Mouse (Mus musculus): Measurements from ENCODE around the gene Ubtf. TPM values are rescaled to one million over a fixed set of nuclear protein-coding genes. Genes with fewer than 3 reads are reported as not detected.
"Not testable (repeated sequence)": the region's sequence is repeated elsewhere in the genome, so short reads cannot be mapped to it uniquely, and the experiment has no call there.

Ubtf gene
- polyA plus RNA-seq, 1 experiment from 2014 or later = 50.9 TPM

DNA sequence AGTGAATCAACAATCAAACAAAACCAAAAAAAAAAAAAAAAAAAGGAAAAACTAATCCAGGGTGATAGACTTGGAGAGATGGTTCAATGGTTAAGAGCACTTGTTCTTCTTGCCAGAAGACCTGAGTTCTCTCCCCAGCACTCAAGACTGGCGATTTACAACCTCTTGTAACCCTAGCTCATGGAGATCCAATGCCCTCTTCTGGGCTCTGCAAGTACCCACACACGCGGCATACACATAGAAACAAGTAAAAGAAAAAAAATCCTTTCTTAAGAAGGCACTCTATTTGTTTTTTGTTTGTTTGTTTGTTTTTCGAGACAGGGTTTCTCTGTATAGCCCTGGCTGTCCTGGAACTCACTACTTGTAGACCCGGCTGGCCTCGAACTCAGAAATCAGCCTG is 35.6 kb downstream of the Ubtf start:
- no peak for ATAC-seq (ENCODE audit: insufficient read depth)
- Histone ChIP-seq H3K9me3 (replicated peaks) (no peaks in the 10 kb centered on the region), H3K4me2 (peak overlapping the region; percentile 66), H3K9ac (peak overlapping the region; percentile 44; the same call in 1 of the 2 replicates), H3K27ac (replicated peaks) (peak overlapping the region; percentile 72; the same call in 1 of the 2 replicates), H3K4me3 (replicated peaks) (peak overlapping the region; percentile 73), H3K4me1 (replicated peaks) (peaks cover 43% of the 10 kb centered on the region), H3K27me3 (no peaks in the 10 kb centered on the region), H3K36me3 (replicated peaks) (peaks cover 22% of the 10 kb centered on the region)
- WGBS (ENCODE audit: insufficient replicate concordance) = 73% methylated on average over 6 of the region's 6 CpGs

GRCm38 (mm10) chr11:102280267-102280666 is 39.3 kb downstream of the Ubtf start:
- H3K4me1 ChIP-seq (replicated peaks) = peaks cover 18% of the 10 kb centered on the region
- not testable (repeated sequence) for H3K4me3 ChIP-seq (replicated peaks); ATAC-seq (ENCODE audit: insufficient read depth); H3K36me3 ChIP-seq (replicated peaks); H3K4me2 ChIP-seq; H3K27ac ChIP-seq (replicated peaks); H3K9ac ChIP-seq; H3K9me3 ChIP-seq (replicated peaks)
- peaks cover 13% of the 10 kb centered on the region; the same call in 1 of the 2 replicates for H3K27me3 ChIP-seq
- WGBS (ENCODE audit: insufficient replicate concordance) = 56% methylated on average over 6 of the region's 6 CpGs

DNA sequence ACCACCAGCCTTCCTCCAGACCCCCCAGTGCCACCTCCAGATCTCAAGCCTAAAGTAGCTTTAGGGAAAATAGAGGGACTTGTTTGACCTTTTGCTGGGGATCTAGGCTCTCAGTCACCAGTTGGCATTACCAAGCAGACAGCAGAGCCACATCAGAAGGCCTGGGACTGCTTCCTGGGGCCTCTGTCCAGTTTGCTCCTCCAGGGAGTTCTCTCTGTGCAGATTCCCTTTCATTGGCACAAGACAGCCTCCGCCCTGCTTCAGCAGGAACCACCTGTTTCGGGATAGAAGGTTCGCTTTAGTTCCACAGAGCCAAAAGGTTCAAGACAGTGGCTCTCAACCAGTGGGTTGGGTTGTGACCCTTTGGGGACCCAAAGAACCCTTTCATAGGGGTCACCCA is 39.9 kb downstream of the Ubtf start:
- H3K4me2 ChIP-seq = no peak overlapping the region
- H3K27me3 ChIP-seq = peaks cover 13% of the 10 kb centered on the region; the same call in 1 of the 2 replicates
- peaks cover 18% of the 10 kb centered on the region for H3K4me1 ChIP-seq (replicated peaks)
- H3K36me3 ChIP-seq (replicated peaks) = no peaks in the 10 kb centered on the region
- H3K9me3 ChIP-seq (replicated peaks) = no peaks in the 10 kb centered on the region
- ATAC-seq (ENCODE audit: insufficient read depth) = no peak
- H3K4me3 ChIP-seq (replicated peaks) = no peak overlapping the region
- H3K9ac ChIP-seq = no peak overlapping the region
- no peak overlapping the region for H3K27ac ChIP-seq (replicated peaks)
- WGBS (ENCODE audit: insufficient replicate concordance) = 73% methylated on average over 3 of the region's 3 CpGs

DNA sequence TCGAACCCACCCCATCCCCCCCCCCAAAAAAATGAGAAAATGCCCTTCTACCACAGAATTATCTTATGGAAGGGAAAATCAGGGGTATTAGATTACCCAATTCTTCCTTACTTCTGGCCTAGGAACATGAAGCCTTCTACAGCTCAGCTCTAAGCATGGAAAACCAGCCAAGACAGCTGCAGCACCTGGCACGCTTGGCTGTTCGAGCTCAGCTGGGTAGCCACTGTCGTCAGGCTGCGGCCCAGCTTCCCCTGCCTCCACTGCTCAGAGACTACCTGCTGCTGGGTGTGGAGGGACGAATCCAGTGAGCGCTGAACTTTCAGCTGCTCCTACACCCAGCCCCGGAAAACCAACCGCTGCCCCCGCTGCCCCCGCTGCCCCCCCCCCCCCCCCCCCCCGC is 41.8 kb downstream of the Ubtf start:
- Histone ChIP-seq H3K4me3 (replicated peaks) (no peak overlapping the region), H3K27me3 (peaks cover 13% of the 10 kb centered on the region; the same call in 1 of the 2 replicates), H3K4me1 (replicated peaks) (peaks cover 11% of the 10 kb centered on the region), H3K9ac (no peak overlapping the region), H3K27ac (replicated peaks) (no peak overlapping the region), H3K4me2 (no peak overlapping the region), H3K36me3 (replicated peaks) (no peaks in the 10 kb centered on the region), H3K9me3 (replicated peaks) (no peaks in the 10 kb centered on the region)
- WGBS (ENCODE audit: insufficient replicate concordance) = 72% methylated on average over 8 of the region's 12 CpGs
- ATAC-seq (ENCODE audit: insufficient read depth) = no peak

- no peaks in the 10 kb centered on the region for H3K36me3 ChIP-seq (replicated peaks)
- H3K27ac ChIP-seq (replicated peaks) = no peak overlapping the region
- WGBS (ENCODE audit: insufficient replicate concordance) = 3% methylated on average over 33 of the region's 33 CpGs
- H3K9ac ChIP-seq = peak overlapping the region; percentile 35; the same call in 1 of the 2 replicates
- peak; percentile 54 for ATAC-seq (ENCODE audit: insufficient read depth)
- peak overlapping the region; percentile 71 for H3K4me2 ChIP-seq
- H3K4me1 ChIP-seq (replicated peaks) = peaks cover 11% of the 10 kb centered on the region
- no peaks in the 10 kb centered on the region for H3K9me3 ChIP-seq (replicated peaks)
- peaks cover 13% of the 10 kb centered on the region for H3K27me3 ChIP-seq
- H3K4me3 ChIP-seq (replicated peaks) = peak overlapping the region; percentile 40
Measured at GRCm38 (mm10) chr11:102276411-102276915, 43.1 kb downstream of the Ubtf start.

DNA sequence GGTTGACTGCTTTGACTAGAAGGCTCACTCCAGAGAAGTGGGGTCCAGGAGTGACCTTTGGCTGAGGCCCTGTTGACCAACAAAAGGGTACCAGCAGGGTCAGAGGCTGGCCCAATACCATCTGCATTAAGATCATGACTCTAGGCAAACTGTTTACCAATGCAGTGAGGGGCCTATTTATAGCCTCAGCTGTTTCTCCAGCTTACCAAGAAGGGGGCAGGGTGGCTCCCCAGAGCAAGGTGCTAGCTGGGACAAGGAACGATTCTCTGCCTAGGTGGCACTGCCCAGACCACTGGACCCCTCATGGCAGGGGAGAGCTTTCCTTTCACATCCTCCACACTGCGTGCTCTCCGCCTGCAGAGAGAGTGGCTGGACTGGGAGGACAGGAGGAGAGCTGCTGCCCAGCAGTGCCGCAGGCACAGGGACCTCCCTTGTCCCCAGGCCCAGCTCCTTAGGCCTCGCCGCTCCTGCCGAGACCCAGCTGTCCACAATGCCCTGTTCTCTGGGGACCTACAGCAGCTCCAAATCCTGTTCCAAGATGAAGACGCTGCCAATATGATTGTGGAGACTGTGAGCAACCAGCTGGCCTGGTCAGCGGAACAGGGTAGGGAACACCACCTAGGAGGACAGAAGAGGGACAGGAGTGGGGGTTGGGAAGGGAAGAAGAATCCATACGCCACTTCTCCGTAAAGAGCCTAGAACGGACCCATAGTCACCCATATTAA is 50.9 kb downstream of the Ubtf start, which contains the start of gene Asb16:
Gene Asb16, plus strand, starts transcription at position 224 of the 725 bp plus-strand sequence.
- peaks cover 12% of the 10 kb centered on the region; the same call in 1 of the 2 replicates for H3K36me3 ChIP-seq (replicated peaks)
- H3K27ac ChIP-seq (replicated peaks) = no peak within 1 kb of the TSS
- peaks cover 3% of the 10 kb centered on the region; the same call in 1 of the 2 replicates for H3K4me1 ChIP-seq (replicated peaks)
- H3K9me3 ChIP-seq (replicated peaks) = no peaks in the 10 kb centered on the region
- H3K4me3 ChIP-seq (replicated peaks) = no peak within 1 kb of the TSS
- no peak for ATAC-seq (ENCODE audit: insufficient read depth)
- no peak within 1 kb of the TSS for H3K9ac ChIP-seq
- no peaks in the 10 kb centered on the region; the same call in 1 of the 2 replicates for H3K27me3 ChIP-seq
- H3K4me2 ChIP-seq = no peak within 1 kb of the TSS
- 82% methylated on average over 12 of the region's 12 CpGs for WGBS (ENCODE audit: insufficient replicate concordance)

DNA sequence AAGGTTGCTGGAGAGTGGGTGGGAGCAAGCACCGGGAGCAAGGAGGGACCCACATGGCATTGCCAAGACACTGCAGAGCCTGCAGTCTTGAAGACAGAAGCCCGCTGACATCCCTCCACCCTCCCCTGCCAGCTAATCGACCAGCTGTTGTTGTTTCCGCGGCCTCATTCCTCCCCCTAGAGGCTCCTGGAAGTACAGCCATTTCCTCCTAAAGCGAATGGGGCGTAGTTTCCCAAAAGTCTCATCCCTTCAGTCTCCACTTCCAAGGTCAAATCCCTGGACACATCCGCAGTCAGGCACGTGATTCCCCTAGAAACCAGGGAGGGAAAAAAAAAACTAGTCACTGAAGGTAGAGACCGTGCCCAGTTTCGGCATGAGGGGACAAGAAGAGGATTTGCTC is 52.1 kb downstream of the Ubtf start:
- H3K27me3 ChIP-seq = no peaks in the 10 kb centered on the region; the same call in 1 of the 2 replicates
- H3K9ac ChIP-seq = no peak overlapping the region
- no peaks in the 10 kb centered on the region for H3K9me3 ChIP-seq (replicated peaks)
- H3K36me3 ChIP-seq (replicated peaks) = peaks cover 22% of the 10 kb centered on the region
- no peak overlapping the region for H3K4me3 ChIP-seq (replicated peaks)
- no peak for ATAC-seq (ENCODE audit: insufficient read depth)
- no peak overlapping the region for H3K27ac ChIP-seq (replicated peaks)
- H3K4me1 ChIP-seq (replicated peaks) = peaks cover 3% of the 10 kb centered on the region; the same call in 1 of the 2 replicates
- 7% methylated on average over 11 of the region's 11 CpGs for WGBS (ENCODE audit: insufficient replicate concordance)
- H3K4me2 ChIP-seq = 0 out of 2 replicates have a peak overlapping the region, but pooled peaks have one; percentile 21

DNA sequence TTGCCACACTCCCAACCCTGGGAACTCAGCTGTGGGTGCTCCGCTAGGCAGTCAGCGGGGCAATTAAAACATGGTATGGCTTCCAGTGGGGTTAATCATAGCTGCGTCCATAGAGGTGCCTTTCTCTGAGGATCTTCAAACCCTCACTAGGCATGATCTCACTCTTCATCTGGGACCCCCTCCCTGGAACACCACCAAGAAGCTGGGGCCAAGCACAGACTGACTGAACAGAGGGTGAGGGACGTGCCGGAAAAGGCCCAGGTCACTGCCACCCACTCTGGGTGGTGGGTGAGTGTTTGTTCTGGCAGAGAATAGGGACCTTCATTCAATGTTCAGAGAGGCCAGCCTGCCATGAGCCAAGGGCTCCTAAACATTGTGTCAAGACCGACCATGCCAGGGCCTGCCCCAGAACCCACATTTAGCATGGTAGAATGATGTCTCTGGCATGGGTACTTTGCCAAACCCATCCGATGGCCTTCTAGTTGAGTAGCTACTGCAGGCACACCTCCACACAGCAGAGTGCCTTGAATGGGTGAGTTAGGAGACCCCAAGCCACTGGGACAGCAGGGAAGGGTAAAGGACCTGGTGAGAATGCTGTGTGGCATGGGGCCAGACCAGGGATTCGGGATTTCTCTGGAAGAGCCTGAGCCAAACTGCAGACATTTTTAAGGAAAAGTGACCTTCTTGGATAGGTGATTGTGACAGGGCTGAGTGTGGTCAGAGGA is 52.7 kb downstream of the Ubtf start:
- no peaks in the 10 kb centered on the region for H3K9me3 ChIP-seq (replicated peaks)
- no peak for ATAC-seq (ENCODE audit: insufficient read depth)
- peaks cover 3% of the 10 kb centered on the region; the same call in 1 of the 2 replicates for H3K4me1 ChIP-seq (replicated peaks)
- WGBS (ENCODE audit: insufficient replicate concordance) = 77% methylated on average over 8 of the region's 8 CpGs
- H3K27me3 ChIP-seq = no peaks in the 10 kb centered on the region
- H3K4me3 ChIP-seq (replicated peaks) = no peak overlapping the region
- 0 out of 2 replicates have a peak overlapping the region, but pooled peaks have one; percentile 21 for H3K4me2 ChIP-seq
- H3K27ac ChIP-seq (replicated peaks) = no peak overlapping the region
- peaks cover 29% of the 10 kb centered on the region for H3K36me3 ChIP-seq (replicated peaks)
- no peak overlapping the region for H3K9ac ChIP-seq

- Histone ChIP-seq H3K9ac (no peak overlapping the region), H3K27me3 (no peaks in the 10 kb centered on the region), H3K9me3 (replicated peaks) (no peaks in the 10 kb centered on the region), H3K4me1 (replicated peaks) (peaks cover 3% of the 10 kb centered on the region; the same call in 1 of the 2 replicates), H3K36me3 (replicated peaks) (peaks cover 38% of the 10 kb centered on the region), H3K4me2 (no peak overlapping the region), H3K27ac (replicated peaks) (no peak overlapping the region), H3K4me3 (replicated peaks) (no peak overlapping the region)
- 67% methylated on average over 14 of the region's 14 CpGs for WGBS (ENCODE audit: insufficient replicate concordance)
- ATAC-seq (ENCODE audit: insufficient read depth) = no peak
Measured at GRCm38 (mm10) chr11:102265816-102266215, 53.7 kb downstream of the Ubtf start.

DNA sequence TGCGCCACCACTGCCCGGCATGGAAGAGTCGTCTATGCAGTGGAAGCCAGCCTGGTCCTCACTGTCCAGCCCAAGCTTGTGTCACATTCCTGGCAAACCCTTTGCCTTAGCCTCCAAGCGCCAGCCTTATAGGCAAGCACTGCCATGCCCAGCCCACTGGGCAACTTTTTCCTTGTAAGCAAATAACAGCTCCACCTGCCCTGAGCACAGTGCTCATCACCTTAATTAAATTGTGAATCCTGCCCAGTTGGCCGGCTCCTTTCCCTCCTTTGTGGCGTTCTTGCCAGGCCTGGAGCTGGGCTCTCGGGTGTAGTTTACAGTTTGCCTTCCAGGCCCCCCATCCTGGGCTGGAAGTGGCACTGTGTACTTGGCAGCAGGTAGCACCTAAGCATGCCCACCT is 56.3 kb downstream of the Ubtf start:
- Histone ChIP-seq H3K36me3 (replicated peaks) (peaks cover 64% of the 10 kb centered on the region), H3K27me3 (no peaks in the 10 kb centered on the region), H3K9ac (no peak overlapping the region), H3K9me3 (replicated peaks) (no peaks in the 10 kb centered on the region), H3K4me2 (no peak overlapping the region), H3K4me3 (replicated peaks) (no peak overlapping the region), H3K27ac (replicated peaks) (no peak overlapping the region), H3K4me1 (replicated peaks) (peaks cover 7% of the 10 kb centered on the region)
- WGBS (ENCODE audit: insufficient replicate concordance) = 86% methylated on average over 7 of the region's 7 CpGs
- ATAC-seq (ENCODE audit: insufficient read depth) = no peak

DNA sequence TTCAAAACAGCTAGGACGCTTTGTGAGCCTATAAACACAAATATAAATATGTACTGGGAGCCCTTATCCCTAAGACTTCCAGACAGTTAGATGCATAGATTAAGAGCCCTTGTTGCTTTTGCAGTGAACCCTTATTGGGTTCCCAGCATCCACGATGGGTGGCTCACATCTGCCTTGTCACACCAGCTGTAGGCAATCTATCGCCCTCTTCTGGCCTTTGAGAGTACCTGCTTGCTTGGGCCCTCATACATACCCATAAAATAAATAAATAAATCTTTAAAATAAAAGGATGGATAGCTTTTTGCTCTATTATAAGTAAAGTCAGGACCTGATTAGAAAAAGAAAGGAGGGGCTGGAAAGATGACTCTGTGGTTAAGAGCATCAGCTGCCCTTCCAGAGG is 61.0 kb downstream of the Ubtf start:
- WGBS (ENCODE audit: insufficient replicate concordance) = 81% methylated on average over 3 of the region's 3 CpGs
- no peak overlapping the region for H3K4me2 ChIP-seq
- ATAC-seq (ENCODE audit: insufficient read depth) = no peak
- peaks cover 16% of the 10 kb centered on the region for H3K4me1 ChIP-seq (replicated peaks)
- no peaks in the 10 kb centered on the region for H3K9me3 ChIP-seq (replicated peaks)
- H3K27me3 ChIP-seq = no peaks in the 10 kb centered on the region
- H3K27ac ChIP-seq (replicated peaks) = no peak overlapping the region
- peaks cover 88% of the 10 kb centered on the region for H3K36me3 ChIP-seq (replicated peaks)
- H3K4me3 ChIP-seq (replicated peaks) = no peak overlapping the region
- no peak overlapping the region for H3K9ac ChIP-seq
